Mouse (Mus musculus): ENCODE data around the gene Sema4b. TPM values are rescaled to one million over a fixed set of nuclear protein-coding genes. Genes with fewer than 3 reads are reported as not detected.

Sema4b gene
- total and polyA plus RNA-seq, 2 experiments from 2014 or later = 28.1 to 47.5 TPM

GRCm38 (mm10) chr7:80199286-80199685 is 12.6 kb downstream of the Sema4b start:
- Histone ChIP-seq H3K9ac (replicated peaks; ENCODE audit: low read length) (peak overlapping the region; percentile 81), H3K4me3 (ENCODE audit: low read length) (peak overlapping the region; percentile 72), H3K9me3 (ENCODE audit: low read length) (no peaks in the 10 kb centered on the region), H3K4me1 (ENCODE audit: insufficient read depth, low read length) (peaks cover 42% of the 10 kb centered on the region), H3K4me2 (ENCODE audit: low read depth, low read length) (peak overlapping the region; percentile 77), H3K36me3 (ENCODE audit: insufficient read depth, low read length) (no peaks in the 10 kb centered on the region), H3K27ac (peak overlapping the region; percentile 95), H3K27me3 (ENCODE audit: insufficient read depth, low read length) (no peaks in the 10 kb centered on the region)
- no peak for TF ChIP-seq CTCF (IDR thresholded peaks at IDR 0.05; ENCODE audit: low read depth)
- WGBS = 26% methylated on average over 6 of the region's 6 CpGs
- DNase-seq (ENCODE audit: low spot score) (no peak), ATAC-seq (no peak)

- no peak overlapping the region for H3K27ac ChIP-seq
- H3K4me2 ChIP-seq (ENCODE audit: low read depth, low read length) = peak overlapping the region; percentile 77
- no peak for ATAC-seq
- H3K4me3 ChIP-seq (ENCODE audit: low read length) = peak overlapping the region; percentile 72
- no peaks in the 10 kb centered on the region for H3K9me3 ChIP-seq (ENCODE audit: low read length)
- peak overlapping the region; percentile 81; the same call in 1 of the 2 replicates for H3K9ac ChIP-seq (replicated peaks; ENCODE audit: low read length)
- 69% methylated on average over 11 of the region's 11 CpGs for WGBS
- H3K36me3 ChIP-seq (ENCODE audit: insufficient read depth, low read length) = no peaks in the 10 kb centered on the region
- DNase-seq (ENCODE audit: low spot score) = no peak
- TF ChIP-seq CTCF (IDR thresholded peaks at IDR 0.05; ENCODE audit: low read depth) = no peak
- peaks cover 42% of the 10 kb centered on the region for H3K4me1 ChIP-seq (ENCODE audit: insufficient read depth, low read length)
- no peaks in the 10 kb centered on the region for H3K27me3 ChIP-seq (ENCODE audit: insufficient read depth, low read length)
Measured at GRCm38 (mm10) chr7:80199851-80200587, 13.4 kb downstream of the Sema4b start.

- TF ChIP-seq CTCF (IDR thresholded peaks at IDR 0.05; ENCODE audit: low read depth) = no peak
- whole genome bisulfite sequencing = 79% methylated on average over 6 of the region's 6 CpGs
- Histone ChIP-seq H3K9me3 (ENCODE audit: low read length) (no peaks in the 10 kb centered on the region), H3K4me1 (ENCODE audit: insufficient read depth, low read length) (peaks cover 42% of the 10 kb centered on the region), H3K9ac (replicated peaks; ENCODE audit: low read length) (no peak overlapping the region), H3K27ac (no peak overlapping the region), H3K36me3 (ENCODE audit: insufficient read depth, low read length) (no peaks in the 10 kb centered on the region), H3K27me3 (ENCODE audit: insufficient read depth, low read length) (no peaks in the 10 kb centered on the region), H3K4me2 (ENCODE audit: low read depth, low read length) (peak overlapping the region; percentile 77), H3K4me3 (ENCODE audit: low read length) (no peak overlapping the region)
- no peak for DNase-seq (ENCODE audit: low spot score)
- no peak for ATAC-seq
Measured at GRCm38 (mm10) chr7:80200588-80200945, 13.9 kb downstream of the Sema4b start.

DNA sequence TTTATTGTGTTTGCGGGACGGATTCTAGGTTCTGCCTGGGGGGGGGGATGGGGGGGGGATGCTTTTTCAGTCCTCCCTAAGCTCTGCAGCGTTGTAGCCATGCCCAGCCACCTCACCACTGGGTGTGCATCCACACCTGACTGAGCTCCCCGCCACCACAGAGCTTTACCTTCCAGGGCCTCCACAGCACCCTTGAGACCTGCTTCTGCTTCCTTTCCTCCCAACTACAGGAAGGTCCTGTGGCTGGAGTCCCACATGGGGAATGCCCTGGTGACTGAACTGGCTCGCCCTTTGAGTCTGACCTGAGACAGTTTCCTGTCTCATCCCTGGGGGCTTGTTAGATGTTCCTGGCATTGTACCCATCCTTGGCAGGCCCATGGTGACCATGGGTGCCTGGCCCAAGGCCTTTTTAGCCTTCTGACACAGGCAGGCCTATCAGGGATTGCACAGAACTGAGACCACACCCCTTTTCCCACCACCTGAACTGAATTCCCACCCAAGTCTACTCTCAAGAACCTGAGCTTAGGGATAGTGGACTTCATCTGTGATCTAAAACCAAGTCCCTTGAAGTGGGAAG is 14.4 kb downstream of the Sema4b start:
- TF ChIP-seq CTCF (IDR thresholded peaks at IDR 0.05; ENCODE audit: low read depth) = no peak
- Histone ChIP-seq H3K4me1 (ENCODE audit: insufficient read depth, low read length) (peaks cover 42% of the 10 kb centered on the region), H3K4me2 (ENCODE audit: low read depth, low read length) (peak overlapping the region; percentile 77; the same call in 1 of the 2 replicates), H3K9ac (replicated peaks; ENCODE audit: low read length) (no peak overlapping the region), H3K27ac (0 out of 2 replicates have a peak overlapping the region, but pooled peaks have one; percentile 15), H3K27me3 (ENCODE audit: insufficient read depth, low read length) (no peaks in the 10 kb centered on the region), H3K36me3 (ENCODE audit: insufficient read depth, low read length) (no peaks in the 10 kb centered on the region), H3K4me3 (ENCODE audit: low read length) (no peak overlapping the region), H3K9me3 (ENCODE audit: low read length) (no peaks in the 10 kb centered on the region)
- DNase-seq (ENCODE audit: low spot score) (no peak), ATAC-seq (no peak)
- WGBS = 83% methylated on average over 5 of the region's 5 CpGs

DNA sequence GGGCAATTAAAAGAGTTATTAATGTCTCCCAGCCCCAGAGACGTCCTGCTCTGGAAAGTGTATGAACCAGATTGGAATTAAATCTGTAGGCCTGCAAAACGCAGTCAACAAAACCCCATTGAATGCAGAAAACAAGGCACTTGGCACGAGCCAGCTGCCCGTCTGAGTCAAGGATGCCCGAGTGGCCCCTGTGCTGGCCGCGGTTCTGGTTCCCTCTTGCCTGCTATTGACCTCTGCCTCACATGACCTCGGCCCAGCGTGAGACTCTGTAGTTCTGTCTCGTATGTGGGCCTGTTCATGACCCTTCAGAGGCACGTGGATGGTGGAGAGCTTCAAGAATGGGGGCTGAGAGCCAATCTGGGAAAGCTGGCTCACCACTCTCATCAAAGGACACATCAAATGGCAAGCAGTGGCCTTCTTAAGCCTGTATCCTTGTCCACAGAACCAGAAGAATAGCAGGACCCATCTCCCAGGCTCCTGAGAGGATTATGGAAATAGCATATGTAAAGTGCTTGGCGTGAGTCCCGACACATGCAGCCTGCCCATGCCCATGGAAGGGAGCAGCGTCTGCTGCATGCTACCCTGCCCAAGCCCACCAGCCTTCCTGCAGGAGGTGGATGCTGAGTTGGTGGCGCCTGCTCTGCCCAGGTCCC is 15.4 kb downstream of the Sema4b start:
- DNase-seq (ENCODE audit: low spot score) (peak; percentile 58), ATAC-seq (no peak)
- Histone ChIP-seq H3K9me3 (ENCODE audit: low read length) (no peaks in the 10 kb centered on the region), H3K4me2 (ENCODE audit: low read depth, low read length) (0 out of 2 replicates have a peak overlapping the region, but pooled peaks have one; percentile 8), H3K9ac (replicated peaks; ENCODE audit: low read length) (no peak overlapping the region), H3K27me3 (ENCODE audit: insufficient read depth, low read length) (no peaks in the 10 kb centered on the region), H3K4me1 (ENCODE audit: insufficient read depth, low read length) (peaks cover 41% of the 10 kb centered on the region), H3K27ac (peak overlapping the region; percentile 15; the same call in 1 of the 2 replicates), H3K4me3 (ENCODE audit: low read length) (no peak overlapping the region), H3K36me3 (ENCODE audit: insufficient read depth, low read length) (no peaks in the 10 kb centered on the region)
- WGBS = 31% methylated on average over 15 of the region's 15 CpGs
- no peak for TF ChIP-seq CTCF (IDR thresholded peaks at IDR 0.05; ENCODE audit: low read depth)

DNA sequence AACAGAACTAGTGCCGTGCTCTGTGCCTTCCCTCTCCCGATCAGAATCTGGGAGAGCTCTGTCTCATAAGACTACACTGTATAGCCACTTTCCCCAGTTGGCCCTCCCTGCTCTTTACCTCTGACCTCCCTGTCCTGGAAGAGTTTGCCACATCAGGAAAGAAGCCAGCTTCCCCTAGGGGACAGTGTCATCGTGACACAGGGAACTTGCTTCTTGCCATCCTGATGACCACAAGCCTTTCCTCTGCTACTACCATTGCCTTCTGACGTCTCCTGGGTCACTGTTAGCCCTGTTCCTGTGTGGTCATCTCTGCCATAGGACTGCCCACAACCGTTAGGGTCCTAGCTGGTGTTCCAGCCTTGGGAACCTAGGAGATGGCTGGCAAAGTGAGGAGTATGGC is 16.3 kb downstream of the Sema4b start:
- H3K9ac ChIP-seq (replicated peaks; ENCODE audit: low read length) = no peak overlapping the region

More for the DNA sequence above, 16.3 kb downstream of the Sema4b start:
- Histone ChIP-seq H3K36me3 (ENCODE audit: insufficient read depth, low read length) (no peaks in the 10 kb centered on the region), H3K27ac (no peak overlapping the region), H3K4me1 (ENCODE audit: insufficient read depth, low read length) (peaks cover 39% of the 10 kb centered on the region), H3K27me3 (ENCODE audit: insufficient read depth, low read length) (no peaks in the 10 kb centered on the region), H3K4me2 (ENCODE audit: low read depth, low read length) (no peak overlapping the region), H3K4me3 (ENCODE audit: low read length) (no peak overlapping the region), H3K9me3 (ENCODE audit: low read length) (no peaks in the 10 kb centered on the region)
- ATAC-seq (no peak), DNase-seq (ENCODE audit: low spot score) (no peak)
- TF ChIP-seq CTCF (IDR thresholded peaks at IDR 0.05; ENCODE audit: low read depth) = no peak
- 70% methylated on average over 5 of the region's 5 CpGs for WGBS

All from hindbrain, postnatal 0 days (tissue).